In the genomic region with DNA sequence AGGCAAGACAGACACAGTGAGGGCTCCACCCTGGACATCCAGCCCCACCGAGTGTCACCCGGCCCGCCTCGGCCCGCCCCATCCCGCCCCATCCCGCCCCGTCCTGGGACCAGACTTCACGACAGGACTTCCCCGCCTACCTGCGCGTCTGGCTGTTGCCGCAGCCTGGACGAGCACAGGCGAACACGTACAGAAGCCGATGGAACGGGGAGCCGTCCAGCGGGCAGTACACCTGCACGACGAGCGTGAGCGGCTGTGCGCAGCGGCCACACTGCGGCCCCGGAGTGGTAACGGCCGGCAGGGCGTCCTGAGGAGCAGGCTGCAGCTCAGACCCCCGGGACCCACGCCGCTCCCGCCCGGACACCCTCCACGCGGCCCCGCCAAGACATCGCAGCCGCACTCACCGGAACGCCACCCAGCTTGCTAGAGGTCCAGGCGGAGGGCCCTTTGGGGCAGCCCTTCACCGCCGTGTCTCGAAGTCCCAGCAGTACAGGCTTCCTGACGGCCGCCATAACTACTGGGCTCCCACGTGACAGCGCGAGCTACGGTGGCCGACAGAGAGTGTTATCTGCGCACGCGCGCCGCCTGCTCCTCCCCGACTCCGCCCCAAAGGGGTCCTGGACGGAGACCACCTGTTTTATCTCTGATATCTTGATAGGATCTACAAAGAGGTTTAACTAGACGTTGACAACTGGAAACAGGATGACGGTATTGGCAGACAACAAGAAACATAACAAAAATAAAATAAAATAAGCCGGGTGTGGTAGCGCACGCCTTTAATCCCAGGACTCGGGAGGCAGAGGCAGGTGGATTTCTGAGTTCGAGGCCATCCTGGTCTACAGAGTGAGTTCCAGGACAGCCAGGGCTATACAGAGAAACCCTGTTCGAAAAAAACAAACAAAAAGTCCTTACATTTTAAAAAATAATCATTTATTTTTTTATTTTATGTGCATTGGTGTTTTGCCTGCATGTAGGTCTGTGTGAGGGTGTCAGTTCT, we compare ENCODE assay signal across 8 mouse cellular contexts. TPM values are rescaled to one million over a fixed set of nuclear protein-coding genes. Genes with fewer than 3 reads are reported as not detected.
DNase-seq lines count a peak whose midpoint lies in the region; ATAC-seq lines count a peak whose summit lies in the region.

A gene (minus strand): TSS at position 530 of the 997 bp plus-strand sequence.

- peak within 1 kb of the TSS; percentile 89 for H3K9ac ChIP-seq in hindbrain, embryonic 12.5 days

- DNase-seq in Muller cell, postnatal 12 days (ENCODE audit: inconsistent ontology term) = peak; percentile 90
- peak; percentile 92 for DNase-seq in cerebellum, adult 9-11 months
- DNase-seq in frontal cortex, postnatal 10 days (ENCODE audit: low spot score in 2 of 2) = peak; percentile 83 to 94
- DNase-seq in layer of hippocampus, postnatal 14 days (ENCODE audit: low spot score in 2 of 2) = peak; percentile 90 to 94
- DNase-seq in lung, postnatal 14 days = peak; percentile 94
- peak; percentile 78 for DNase-seq in retina, adult 2 months (ENCODE audit: low read depth, low spot score)
- DNase-seq in thymus, postnatal 36 days = peak; percentile 90

- H3K27ac ChIP-seq in hindbrain, embryonic 12.5 days = peak within 1 kb of the TSS; percentile 67

- ATAC-seq in hindbrain, embryonic 12.5 days (ENCODE audit: low FRiP score) = peak; percentile 95

- peaks cover 8% of the 10 kb centered on the region for H3K4me1 ChIP-seq in hindbrain, embryonic 12.5 days

- 4% methylated on average over 62 of the region's 70 CpGs for WGBS in hindbrain, embryonic 12.5 days

- no peaks in the 10 kb centered on the region for H3K9me3 ChIP-seq in hindbrain, embryonic 12.5 days (replicated peaks)

- H3K4me3 ChIP-seq in hindbrain, embryonic 12.5 days = peak within 1 kb of the TSS; percentile 98

- H3K36me3 ChIP-seq in hindbrain, embryonic 12.5 days = peaks cover 26% of the 10 kb centered on the region

- H3K4me2 ChIP-seq in hindbrain, embryonic 12.5 days (replicated peaks) = peak within 1 kb of the TSS; percentile 95

- H3K27me3 ChIP-seq in hindbrain, embryonic 12.5 days = no peaks in the 10 kb centered on the region

RNA-seq across cellular contexts. Expression of the gene that starts here (rescaled TPM):
- polyA plus RNA-seq in hindbrain, embryonic 12.5 days (2016; fragmentation: Nextera tagmentation; extraction: Ambion mirVana) = 63.4 and 68.1 TPM in 2 replicates
- 10 to 100 TPM; 20.6 to 24.7 TPM for total RNA-seq in layer of hippocampus, postnatal 14 days (2021)

Comparison
In these comparisons a context has a peak if more than half of its experiments do, and no peak if none do; other contexts are left out.
1. Peak in every context shown above with its lines: DNase-seq, ATAC-seq, H3K4me3 ChIP-seq and H3K27ac ChIP-seq.